Mouse (Mus musculus) c-Kit-negative CD71-positive TER-119-positive erythroid progenitor cells, embryonic 14.5 days (primary cell): Measurements from ENCODE around the gene Sumo3.

Experiments
- DNase-seq: peaks from one replicate; pipeline ENCODE4 v3.0.0-alpha.2; 2013; ENCODE audit warnings: low read depth, low spot score

Gene Sumo3

GRCm38 (mm10) chr10:77605908-77606826, at the start of gene Sumo3, which contains the start of gene Gm49325:
TSS of gene Sumo3 (plus strand) at chr10:77606097.
TSS of gene Gm49325 (plus strand) at chr10:77606197.
- peak; percentile 91 for DNase-seq

GRCm38 (mm10) chr10:77556631-77557030, 49.3 kb upstream of the Sumo3 start:
- DNase-seq, result no peak

- no peak for DNase-seq
Measured at GRCm38 (mm10) chr10:77557641-77558040, 48.3 kb upstream of the Sumo3 start.

DNA sequence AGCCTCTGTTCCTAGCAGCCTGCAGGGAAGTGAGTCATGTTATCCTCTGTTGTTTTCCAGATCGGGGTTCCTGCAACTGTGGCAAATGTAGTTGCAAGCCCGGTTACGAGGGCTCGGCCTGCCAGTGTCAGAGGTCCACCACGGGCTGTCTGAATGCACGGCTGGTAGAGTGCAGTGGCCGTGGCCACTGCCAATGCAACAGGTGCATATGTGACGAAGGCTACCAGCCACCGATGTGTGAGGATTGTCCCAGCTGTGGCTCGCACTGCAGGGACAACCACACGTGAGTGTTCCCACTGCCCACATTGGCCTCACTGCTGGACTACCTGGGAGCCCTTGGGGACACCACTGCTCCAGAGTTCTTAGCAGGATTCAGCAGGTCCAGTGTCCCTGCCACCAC, 45.8 kb upstream of the Sumo3 start:
- DNase-seq, result no peak

DNA sequence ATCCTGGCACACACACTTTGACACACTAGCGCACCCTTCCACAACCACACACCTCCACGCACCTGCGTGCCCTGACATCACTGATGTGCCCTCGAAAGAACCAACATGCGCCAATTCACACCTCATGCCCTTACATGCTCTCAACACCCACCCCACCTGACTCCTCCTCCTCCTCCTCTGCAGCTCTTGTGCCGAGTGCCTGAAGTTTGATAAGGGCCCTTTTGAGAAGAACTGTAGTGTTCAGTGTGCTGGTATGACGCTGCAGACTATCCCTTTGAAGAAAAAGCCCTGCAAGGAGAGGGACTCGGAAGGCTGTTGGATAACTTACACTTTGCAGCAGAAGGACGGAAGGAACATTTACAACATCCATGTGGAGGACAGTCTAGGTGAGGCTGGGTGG, 45.1 kb upstream of the Sumo3 start:
- DNase-seq, result no peak

DNA sequence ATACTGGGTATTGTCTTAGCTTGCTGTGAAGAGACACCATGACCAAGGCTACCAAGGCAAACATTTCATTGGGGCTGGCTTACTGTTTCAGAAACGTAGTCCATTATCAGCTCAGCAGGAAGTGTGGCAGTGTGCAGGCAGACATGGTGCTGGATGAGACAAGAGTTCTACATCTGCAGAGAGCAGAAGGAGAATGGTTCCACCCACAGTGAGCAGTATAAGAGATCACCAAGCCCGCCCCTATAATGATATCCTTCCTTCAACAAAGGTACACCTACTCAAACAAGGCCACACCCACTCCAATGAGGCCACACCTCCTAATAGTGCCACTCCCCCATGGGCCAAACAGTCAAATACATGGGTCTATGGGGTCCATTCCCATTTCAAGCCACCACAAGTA, 44.4 kb upstream of the Sumo3 start:
- DNase-seq, result no peak

- DNase-seq, result no peak
Measured at GRCm38 (mm10) chr10:77565005-77565404, 40.9 kb upstream of the Sumo3 start.

GRCm38 (mm10) chr10:77566651-77567050, 39.2 kb upstream of the Sumo3 start:
- peak; percentile 56 for DNase-seq

DNA sequence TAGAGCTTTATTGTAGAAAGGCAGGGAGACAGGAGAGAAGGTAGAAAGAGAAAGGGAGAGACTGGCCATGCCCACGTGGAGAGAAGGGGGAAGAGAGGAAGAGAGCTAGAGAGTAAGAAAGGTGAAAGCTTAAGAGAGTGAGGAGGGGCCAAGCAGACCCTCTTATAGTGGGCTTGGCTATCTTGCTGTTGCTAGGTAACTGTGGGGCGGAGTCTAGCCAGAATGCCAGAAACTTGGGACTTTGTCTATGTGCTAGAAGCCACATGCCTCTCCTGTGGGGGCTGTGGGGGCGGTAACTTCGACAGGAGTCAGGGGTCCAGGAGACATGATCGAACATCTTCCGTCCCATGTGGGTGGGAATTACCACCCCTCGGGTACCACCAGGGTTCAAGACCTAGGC, 36.4 kb upstream of the Sumo3 start:
- DNase-seq, result no peak

GRCm38 (mm10) chr10:77569973-77570658, 35.8 kb upstream of the Sumo3 start:
- DNase-seq, result no peak

- DNase-seq, result no peak
Measured at GRCm38 (mm10) chr10:77572225-77572624, 33.7 kb upstream of the Sumo3 start.

DNA sequence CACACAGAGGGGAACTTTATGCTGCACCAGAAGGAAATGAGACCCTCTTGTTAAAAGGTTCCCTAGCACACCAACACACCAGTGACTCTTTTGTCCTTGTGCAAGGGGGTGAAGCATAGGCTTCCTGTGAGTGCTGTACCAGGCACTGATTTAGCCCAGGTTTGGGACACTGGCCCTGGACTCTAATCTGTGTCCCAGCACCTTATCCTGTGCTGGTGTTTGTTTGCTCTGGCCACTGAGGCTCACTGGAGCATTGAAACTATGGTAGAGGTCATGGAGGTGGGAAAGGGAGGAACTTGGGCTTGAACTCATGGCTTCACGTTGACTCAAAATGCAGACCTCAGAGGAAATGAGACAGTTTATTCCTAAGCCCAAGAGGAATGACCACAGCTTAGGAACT, 32.7 kb upstream of the Sumo3 start:
- no peak for DNase-seq

DNA sequence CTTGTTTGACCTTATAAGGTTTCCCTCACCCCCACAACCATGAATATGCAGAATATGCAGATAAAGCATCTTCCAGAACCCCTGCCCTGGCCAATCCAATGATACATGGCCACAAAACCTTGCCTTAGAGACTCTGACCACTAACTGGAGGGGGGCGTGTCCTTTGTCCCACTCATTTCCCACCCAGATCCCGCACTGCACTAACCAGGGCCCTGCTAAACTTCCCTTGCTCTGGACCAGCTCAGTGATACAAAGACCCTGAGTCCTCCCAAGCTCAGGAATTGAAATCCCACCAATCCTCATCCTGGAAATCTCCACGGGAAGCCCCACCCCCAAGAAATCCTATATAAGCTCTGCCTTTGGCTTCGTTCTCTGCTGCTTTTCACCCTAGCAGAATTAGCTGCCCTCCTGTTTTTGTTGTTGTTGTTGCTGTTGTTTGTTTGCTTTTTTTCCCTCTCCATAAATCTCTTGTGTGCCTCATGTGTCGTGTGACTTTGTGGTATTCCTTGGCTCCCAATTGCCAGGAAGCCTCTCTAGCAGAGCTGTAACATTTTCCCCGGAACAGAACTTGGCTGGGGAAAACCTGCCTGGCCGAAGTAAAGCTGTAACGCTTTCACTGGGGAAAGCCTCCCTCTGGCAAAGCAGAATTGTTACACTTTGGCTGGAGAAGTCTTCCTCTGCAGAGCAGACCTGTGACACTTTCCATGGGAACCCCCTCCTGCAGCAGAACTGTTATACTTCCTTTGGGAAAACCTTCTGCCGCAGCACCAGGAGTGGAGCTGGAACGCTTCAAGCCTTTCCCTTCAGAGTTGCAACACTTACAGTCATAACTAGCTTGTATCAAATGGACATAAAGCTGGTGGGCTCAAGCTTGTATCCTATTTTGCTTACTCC, 25.6 kb upstream of the Sumo3 start:
- no peak for DNase-seq

GRCm38 (mm10) chr10:77581023-77581407, 24.9 kb upstream of the Sumo3 start:
- DNase-seq, result no peak

DNA sequence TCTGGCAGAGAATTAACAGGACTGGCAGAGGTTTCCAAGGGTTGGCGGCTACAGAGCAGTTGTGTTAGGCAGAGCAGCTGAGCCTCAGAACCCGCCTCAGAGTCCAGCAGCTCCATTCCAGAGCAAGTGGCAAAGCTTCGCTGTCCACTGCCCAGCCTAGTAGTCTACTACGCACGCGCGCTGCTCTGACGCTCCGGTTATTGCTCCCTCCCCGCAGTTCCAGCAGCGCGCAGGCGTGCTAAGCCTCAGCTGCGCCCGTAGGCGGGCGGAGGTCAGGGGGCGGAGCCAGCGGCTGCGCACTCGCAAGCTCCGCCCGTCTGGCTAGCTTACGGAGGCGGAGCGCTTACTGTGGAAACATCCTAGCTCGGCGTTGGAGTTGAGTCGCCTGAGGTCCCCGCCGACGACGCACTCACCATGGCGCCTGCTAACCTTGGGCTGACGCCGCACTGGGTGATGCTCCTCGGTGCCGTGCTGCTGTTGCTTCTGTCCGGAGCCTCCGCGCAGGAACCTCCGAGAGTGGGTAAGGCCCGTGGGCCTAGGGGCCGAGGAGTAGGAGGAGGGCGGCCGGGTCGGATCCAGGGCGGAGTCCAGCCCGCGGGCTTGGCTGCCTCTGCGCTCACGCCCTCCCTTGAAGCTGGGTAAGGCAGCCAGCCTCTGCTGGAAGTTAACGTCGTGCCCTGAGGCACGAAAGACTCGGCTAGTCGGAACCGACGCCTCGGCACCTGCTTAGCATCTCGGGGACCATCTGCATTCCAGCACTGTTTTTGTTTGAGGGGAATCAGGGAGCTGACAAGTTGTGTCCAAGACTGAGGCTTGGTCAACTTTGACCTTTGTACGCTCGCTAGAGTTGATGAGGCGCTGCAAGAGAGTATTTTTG, 24.3 kb upstream of the Sumo3 start, which contains the start of gene Pttg1ip:
Gene Pttg1ip, plus strand, starts transcription at position 313 of the 877 bp plus-strand sequence.
- DNase-seq, result peak; percentile 94

DNA sequence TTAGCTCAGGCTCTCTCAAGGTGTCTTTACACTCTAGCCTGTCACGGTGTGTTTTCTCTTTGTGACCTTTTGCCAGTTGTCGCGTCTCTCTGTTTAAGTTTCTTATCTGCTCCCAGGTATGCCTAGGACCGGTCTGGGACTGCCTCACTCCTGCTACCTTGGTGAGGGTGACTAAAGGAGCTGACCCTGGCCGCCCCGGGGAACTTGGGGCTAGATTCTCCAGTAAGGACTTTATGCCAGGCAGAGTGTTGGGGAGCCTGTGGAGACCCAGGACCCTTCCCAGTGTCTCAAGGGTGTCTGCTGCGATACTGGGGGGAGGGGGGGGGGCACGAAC, 23.6 kb upstream of the Sumo3 start:
- DNase-seq, result no peak

GRCm38 (mm10) chr10:77583795-77584422, 22.0 kb upstream of the Sumo3 start:
- no peak for DNase-seq

DNA sequence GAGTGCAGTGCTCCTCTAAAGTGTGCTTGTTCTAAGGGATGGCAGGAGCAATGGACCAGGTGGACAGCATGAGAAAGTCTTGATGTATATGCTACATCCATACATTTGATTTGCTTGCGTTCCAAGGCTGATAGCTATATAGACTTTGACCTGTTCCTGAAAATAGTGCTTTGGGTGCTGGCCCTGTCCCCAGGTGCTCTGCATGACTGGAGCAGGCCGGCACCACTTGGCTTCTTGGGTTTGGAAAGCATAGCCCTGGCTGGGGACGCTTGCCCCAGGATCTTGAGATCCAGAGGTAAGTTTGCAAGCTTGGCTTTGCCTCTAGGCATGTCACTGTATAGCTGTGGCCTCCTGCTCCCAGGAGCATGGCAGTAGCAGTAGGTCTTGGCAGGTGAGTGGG, 19.3 kb upstream of the Sumo3 start:
- no peak for DNase-seq

DNA sequence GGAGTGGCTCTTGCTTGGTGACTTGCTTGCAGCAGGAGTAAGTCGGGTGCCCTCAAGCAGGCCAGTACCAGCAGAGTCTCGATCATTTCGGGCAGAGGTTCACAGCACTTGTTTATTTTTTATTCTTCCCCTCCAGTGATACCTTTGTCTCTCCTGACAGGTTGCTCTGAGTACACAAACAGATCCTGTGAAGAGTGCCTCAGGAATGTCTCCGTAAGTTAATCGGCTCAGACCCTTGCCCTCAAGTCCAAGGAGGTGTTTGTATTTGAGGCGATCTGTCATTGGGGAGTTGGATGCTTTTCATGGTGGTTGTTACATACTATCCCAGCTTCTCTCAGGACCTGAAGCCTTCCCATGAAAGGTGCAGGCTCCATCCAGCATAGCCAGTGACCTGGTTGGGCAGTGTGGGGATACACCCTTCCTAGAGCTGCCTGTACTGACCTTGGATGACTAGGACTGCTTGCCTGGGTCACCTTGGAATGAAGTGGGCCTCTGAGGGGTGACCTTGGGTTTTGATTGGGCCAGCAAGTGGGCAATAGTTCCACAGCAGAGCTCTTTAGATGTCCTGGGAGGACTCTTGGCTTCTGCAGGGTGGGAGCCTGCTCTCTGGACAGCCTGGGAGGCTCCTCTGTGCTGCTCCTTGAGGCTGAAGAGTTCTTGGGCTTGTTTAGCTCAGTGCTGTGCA, 18.7 kb upstream of the Sumo3 start:
- DNase-seq, result no peak

- DNase-seq, result no peak
Measured at GRCm38 (mm10) chr10:77588036-77588435, 17.9 kb upstream of the Sumo3 start.
